Comparison of ENCODE assay signal across 10 mouse cellular contexts in genomic region chr2:28629911-28630381, GRCm38 (mm10). TPM values are rescaled to one million over a fixed set of nuclear protein-coding genes. Genes with fewer than 3 reads are reported as not detected.
DNase-seq lines count a peak whose midpoint lies in the region; ATAC-seq lines count a peak whose summit lies in the region.
"Had no signal": no experiment of that assay in that cellular context is flagged by ENCODE, and none has a peak within 500 bp of the region (broad histone marks: within the 10 kb centered on the region; RNA-seq: fewer than 3 reads in every experiment).

No protein-coding gene starts in this region.

- WGBS in large intestine, adult 2 months: 6% methylated on average over 4 of the region's 4 CpGs
- 23% methylated on average over 4 of the region's 4 CpGs for WGBS in neural tube, embryonic 13.5 days

- no peaks in the 10 kb centered on the region for H3K36me3 ChIP-seq in neural tube, embryonic 13.5 days

- ATAC-seq in neural tube, embryonic 13.5 days (ENCODE audit: low read depth): peak; percentile 71; the same call in 1 of the 2 replicates
- ATAC-seq in megakaryocyte progenitor cell, adult 5-6 weeks (replicated peaks; ENCODE audit: poor library complexity): no peak
- ATAC-seq: midbrain, embryonic 16.5 days had no signal

- no peak overlapping the region for H3K4me3 ChIP-seq in neural tube, embryonic 13.5 days

- peaks cover 15% of the 10 kb centered on the region for H3K4me1 ChIP-seq in neural tube, embryonic 13.5 days (replicated peaks)

- peak; percentile 64 for DNase-seq in forelimb bud, embryonic 11.5 days (ENCODE audit: low read depth, low spot score)
- peak; percentile 85 for DNase-seq in kidney, adult 11 months
- peak; percentile 78 for DNase-seq in large intestine, adult 2 months (ENCODE audit: low read depth, low spot score)
- no peak for DNase-seq in left cerebral cortex, adult 18-20 months (ENCODE audit: low spot score in 2 of 2)
- no peak for DNase-seq in left cerebral cortex, postnatal 10 days (ENCODE audit: extremely low spot score in 1 of 2, low spot score in 2 of 2)
- DNase-seq: heart, adult 18-20 months; layer of hippocampus, adult 9-11 months had no signal

- H3K27me3 ChIP-seq in neural tube, embryonic 13.5 days: no peaks in the 10 kb centered on the region

- no peak overlapping the region for H3K27ac ChIP-seq in neural tube, embryonic 13.5 days (replicated peaks)

- H3K9ac ChIP-seq in neural tube, embryonic 13.5 days: no peak overlapping the region

- intact Hi-C loops in left cerebral cortex, postnatal 10 days (cut with DNase I): no loop called here

- no peak overlapping the region for H3K4me2 ChIP-seq in neural tube, embryonic 13.5 days

- no peaks in the 10 kb centered on the region for H3K9me3 ChIP-seq in neural tube, embryonic 13.5 days

RNA-seq across cellular contexts. Expression of gene Gfi1b, which starts 8.2 kb away (rescaled TPM):
- 0.79 and 1.3 TPM in 2 replicates for polyA plus RNA-seq in large intestine, adult 2 months (2012; rRNA removed)
- 0.17 and 0.45 TPM in 2 replicates for polyA plus RNA-seq in neural tube, embryonic 13.5 days (2015; fragmentation: Nextera tagmentation; extraction: Ambion mirVana)
- not detected for total RNA-seq in left cerebral cortex, adult 18-20 months (2021)
- total RNA-seq in left cerebral cortex, postnatal 10 days (2021): not detected
- 15.6 and 28.3 TPM in 2 replicates for total RNA-seq in megakaryocyte progenitor cell, adult 5-6 weeks (2015)
- total RNA-seq in megakaryocyte progenitor cell, adult 5-6 weeks (2017): 10.3 and 13.1 TPM in 2 replicates
- total RNA-seq: heart, adult 18-20 months had no signal
- polyA plus RNA-seq: midbrain, embryonic 16.5 days had no signal

RNA-seq across cellular contexts. Expression of gene Tsc1, which starts 11.1 kb away (rescaled TPM):
- 6.0 and 10.8 TPM in 2 replicates for polyA plus RNA-seq in large intestine, adult 2 months (2012; rRNA removed)
- polyA plus RNA-seq in neural tube, embryonic 13.5 days (2015; fragmentation: Nextera tagmentation; extraction: Ambion mirVana): 30.2 and 36.8 TPM in 2 replicates
- 10 to 100 TPM; 54.4 to 58.4 TPM for total RNA-seq in left cerebral cortex, adult 18-20 months (2021)
- total RNA-seq in left cerebral cortex, postnatal 10 days (2021): 10 to 100 TPM; 42.4 to 43.0 TPM
- total RNA-seq in megakaryocyte progenitor cell, adult 5-6 weeks (2015): 9.4 and 10.3 TPM in 2 replicates
- 7.1 and 12.1 TPM in 2 replicates for total RNA-seq in megakaryocyte progenitor cell, adult 5-6 weeks (2017)

RNA-seq across cellular contexts. Expression of gene Gtf3c5, which starts 46.4 kb away (rescaled TPM):
- 20.7 and 21.5 TPM in 2 replicates for polyA plus RNA-seq in large intestine, adult 2 months (2012; rRNA removed)
- polyA plus RNA-seq in neural tube, embryonic 13.5 days (2015; fragmentation: Nextera tagmentation; extraction: Ambion mirVana): 42.1 and 43.5 TPM in 2 replicates
- total RNA-seq in left cerebral cortex, adult 18-20 months (2021): 10 to 100 TPM; 19.1 to 19.4 TPM
- 10 to 100 TPM; 18.6 to 20.2 TPM for total RNA-seq in left cerebral cortex, postnatal 10 days (2021)
- total RNA-seq in megakaryocyte progenitor cell, adult 5-6 weeks (2015): 16.2 and 19.1 TPM in 2 replicates
- total RNA-seq in megakaryocyte progenitor cell, adult 5-6 weeks (2017): 11.0 and 13.0 TPM in 2 replicates

Comparison
In these comparisons a context has a peak if more than half of its experiments do, and no peak if none do; other contexts are left out.
1. DNase-seq: peak in forelimb bud, embryonic 11.5 days (single experiment), kidney, adult 11 months (single experiment) and large intestine, adult 2 months (single experiment); none in left cerebral cortex, adult 18-20 months (0 of 2) and left cerebral cortex, postnatal 10 days (0 of 2).
2. RNA of gene Gfi1b, which starts 8.2 kb away (total RNA-seq): 10.3 to 28.3 TPM in megakaryocyte progenitor cell, adult 5-6 weeks; not detected in left cerebral cortex, adult 18-20 months and not detected in left cerebral cortex, postnatal 10 days; every median in the first group is over 10 times any median in the second.